Comparison of ENCODE assay signal across 11 mouse cellular contexts in genomic region chr17:47742991-47743734, GRCm38 (mm10). TPM values are rescaled to one million over a fixed set of nuclear protein-coding genes. Genes with fewer than 3 reads are reported as not detected.
DNase-seq lines count a peak whose midpoint lies in the region; ATAC-seq and TF ChIP-seq lines count a peak whose summit lies in the region.
"Had no signal": no experiment of that assay in that cellular context is flagged by ENCODE, and none has a peak within 500 bp of the region (broad histone marks: within the 10 kb centered on the region; RNA-seq: fewer than 3 reads in every experiment).

No protein-coding gene starts in this region.

- no peak overlapping the region for H3K4me3 ChIP-seq in left cerebral cortex, adult 2 months
- H3K4me3 ChIP-seq in cortical plate, adult 2 months (ENCODE audit: insufficient read depth, low read length), result no peak overlapping the region
- H3K4me3 ChIP-seq: forebrain, embryonic 15.5 days; kidney, embryonic 15.5 days had no signal

- peak; percentile 37 for TF ChIP-seq CTCF in left cerebral cortex, adult 2 months (IDR thresholded peaks at IDR 0.05)
- 0 out of 2 replicates have a peak, but pooled peaks have one; percentile 15 for TF ChIP-seq CTCF in cortical plate, adult 2 months (IDR thresholded peaks at IDR 0.05; ENCODE audit: extremely low read depth, insufficient read depth, low read length)

- no peak for ATAC-seq in CD4-positive, CD25-positive, alpha-beta regulatory T cell, adult 4 months
- ATAC-seq: forebrain, embryonic 15.5 days had no signal

- H3K4me1 ChIP-seq in cortical plate, adult 2 months (ENCODE audit: control insufficient read depth, insufficient read depth, low read length), result no peaks in the 10 kb centered on the region; the same call in 1 of the 2 replicates

- no peak for TF ChIP-seq POLR2A in cortical plate, adult 2 months (IDR thresholded peaks at IDR 0.05; ENCODE audit: extremely low read depth, insufficient read depth, low read length)

- no peak overlapping the region for H3K27ac ChIP-seq in left cerebral cortex, adult 2 months
- H3K27ac ChIP-seq in cortical plate, adult 2 months (ENCODE audit: insufficient read depth, low read length), result no peak overlapping the region
- H3K27ac ChIP-seq: forebrain, embryonic 15.5 days; kidney, embryonic 15.5 days had no signal

- DNase-seq in CD4-positive, CD25-positive, alpha-beta regulatory T cell, adult 2 months (ENCODE audit: low read depth, low spot score), result peak; percentile 68
- no peak for DNase-seq in left cerebral cortex, adult 2 months (ENCODE audit: extremely low spot score in 1 of 2, low spot score in 2 of 2)
- no peak for DNase-seq in left cerebral cortex, adult 9 months (ENCODE audit: low spot score in 2 of 2)
- peak; percentile 62 for DNase-seq in naive thymus-derived CD4-positive, alpha-beta T cell, adult 2 months (ENCODE audit: low read depth)
- no peak for DNase-seq in right cerebral cortex, postnatal 14 days
- DNase-seq in gastrocnemius, adult 18-20 months (ENCODE audit: low spot score), result no peak
- DNase-seq: right cerebral cortex, postnatal 4 days had no signal

- intact Hi-C loops in left cerebral cortex, adult 2 months (cut with DNase I), result no loop called here

RNA-seq across cellular contexts. Expression of gene Tfeb, which starts 6.3 kb away (rescaled TPM):
- 1 to 10 TPM; 5.2 to 5.7 TPM for polyA plus RNA-seq in CD4-positive, CD25-positive, alpha-beta regulatory T cell, adult 4 months (2017; shearing (Covaris generic))
- 10 to 100 TPM; 10.0 to 10.6 TPM for total RNA-seq in left cerebral cortex, adult 2 months (2021)
- 11.1 and 11.4 TPM in 2 replicates for polyA plus RNA-seq in cortical plate, adult 2 months (2012; rRNA removed)
- 100 to 1,000 TPM in 1 of 2 experiments, 10 to 100 TPM in 1; 93.6 to 108 TPM for total RNA-seq in gastrocnemius, adult 18-20 months (2021)

RNA-seq across cellular contexts. Expression of gene Pgc, which starts 16.5 kb away (rescaled TPM):
- not detected for polyA plus RNA-seq in CD4-positive, CD25-positive, alpha-beta regulatory T cell, adult 4 months (2017; shearing (Covaris generic))
- total RNA-seq in left cerebral cortex, adult 2 months (2021), result not detected
- polyA plus RNA-seq in cortical plate, adult 2 months (2012; rRNA removed), result not detected in 2 replicates
- not detected for total RNA-seq in gastrocnemius, adult 18-20 months (2021)
- polyA plus RNA-seq: forebrain, embryonic 15.5 days had no signal

RNA-seq across cellular contexts. Expression of gene Prickle4, which starts 48.6 kb away (rescaled TPM):
- polyA plus RNA-seq in CD4-positive, CD25-positive, alpha-beta regulatory T cell, adult 4 months (2017; shearing (Covaris generic)), result not detected
- 1 to 10 TPM; 5.2 to 6.5 TPM for total RNA-seq in left cerebral cortex, adult 2 months (2021)
- polyA plus RNA-seq in cortical plate, adult 2 months (2012; rRNA removed), result 0.59 and 1.3 TPM in 2 replicates
- 1 to 10 TPM; 2.3 to 2.6 TPM for total RNA-seq in gastrocnemius, adult 18-20 months (2021)

RNA-seq across cellular contexts. Expression of gene Gm21981, which starts 48.9 kb away (rescaled TPM):
- polyA plus RNA-seq in CD4-positive, CD25-positive, alpha-beta regulatory T cell, adult 4 months (2017; shearing (Covaris generic)), result not detected
- 1 to 10 TPM; 3.1 to 4.1 TPM for total RNA-seq in left cerebral cortex, adult 2 months (2021)
- 5.8 and 6.7 TPM in 2 replicates for polyA plus RNA-seq in cortical plate, adult 2 months (2012; rRNA removed)
- under 1 TPM; 0.28 to 0.59 TPM for total RNA-seq in gastrocnemius, adult 18-20 months (2021)

RNA-seq across cellular contexts. Expression of gene Frs3, which starts 54.3 kb away (rescaled TPM):
- under 1 TPM; 0.16 to 0.49 TPM for polyA plus RNA-seq in CD4-positive, CD25-positive, alpha-beta regulatory T cell, adult 4 months (2017; shearing (Covaris generic))
- total RNA-seq in left cerebral cortex, adult 2 months (2021), result 10 to 100 TPM; 27.5 to 31.0 TPM
- 35.9 and 40.2 TPM in 2 replicates for polyA plus RNA-seq in cortical plate, adult 2 months (2012; rRNA removed)
- 1 to 10 TPM; 6.8 to 7.2 TPM for total RNA-seq in gastrocnemius, adult 18-20 months (2021)

Comparison
In these comparisons a context has a peak if more than half of its experiments do, and no peak if none do; other contexts are left out.
1. DNase-seq: peak in CD4-positive, CD25-positive, alpha-beta regulatory T cell, adult 2 months (single experiment) and naive thymus-derived CD4-positive, alpha-beta T cell, adult 2 months (single experiment); none in left cerebral cortex, adult 2 months (0 of 2), left cerebral cortex, adult 9 months (0 of 2), right cerebral cortex, postnatal 14 days (single experiment) and gastrocnemius, adult 18-20 months (single experiment).
2. RNA of gene Tfeb, which starts 6.3 kb away (total RNA-seq): 93.6 to 108 TPM in gastrocnemius, adult 18-20 months; 10.0 to 10.6 TPM in left cerebral cortex, adult 2 months; every median in the first group is over 4 times any median in the second.